Mouse (Mus musculus) hindbrain, embryonic 11.5 days (tissue): ENCODE data around the gene Unc93b1. TPM values are rescaled to one million over a fixed set of nuclear protein-coding genes. Genes with fewer than 3 reads are reported as not detected.

Experiments used
- ATAC-seq: fragments of 200-750 bp; cut with Nextera tagmentation; 2 replicates; pipeline ENCODE4 v1.8.0; 2017; ENCODE audit warnings: mild to moderate bottlenecking, moderate TSS enrichment, moderate library complexity; ENCODE audit not compliant: low FRiP score
- DNase-seq: peaks from one replicate; pipeline ENCODE4 v3.0.0-alpha.2; 2015; ENCODE audit warnings: low spot score
- H3K27ac ChIP-seq: fragments of 300-500 bp; sonication (generic); 2 replicates; pipeline ENCODE4 v1.5.1; 2014; ENCODE audit warnings: mild to moderate bottlenecking, low read depth, low read length
- H3K27me3 ChIP-seq: fragments of 300-500 bp; sonication (generic); 2 replicates; pipeline ENCODE4 v1.6.1; 2014; ENCODE audit warnings: mild to moderate bottlenecking, low read length, moderate library complexity, mixed read lengths; ENCODE audit not compliant: control insufficient read depth, insufficient read depth
- H3K36me3 ChIP-seq: fragments of 300-500 bp; sonication (generic); 2 replicates; pipeline ENCODE4 v1.6.1; 2014; ENCODE audit warnings: mild to moderate bottlenecking, low read length, moderate library complexity, mixed read lengths; ENCODE audit not compliant: control insufficient read depth, insufficient read depth
- H3K4me1 ChIP-seq: fragments of 300-500 bp; sonication (generic); replicated peaks from 2 replicates; pipeline ENCODE4 v1.6.1; 2014; ENCODE audit warnings: low read length, mixed read lengths; ENCODE audit not compliant: control insufficient read depth, insufficient read depth
- H3K4me2 ChIP-seq: fragments of 300-500 bp; sonication (generic); replicated peaks from 2 replicates; pipeline ENCODE4 v1.6.1; 2014; ENCODE audit warnings: mild to moderate bottlenecking, low read depth, low read length
- H3K4me3 ChIP-seq: fragments of 300-500 bp; sonication (generic); 2 replicates; pipeline ENCODE4 v1.5.1; 2014; ENCODE audit warnings: low read depth, low read length
- H3K9ac ChIP-seq: fragments of 300-500 bp; sonication (generic); 2 replicates; pipeline ENCODE4 v1.6.1; 2014; ENCODE audit warnings: low read depth, low read length
- H3K9me3 ChIP-seq: fragments of 300-500 bp; sonication (generic); 2 replicates; pipeline ENCODE4 v1.6.1; 2016; ENCODE audit warnings: low read length; ENCODE audit not compliant: control insufficient read depth
- WGBS: fragments of 180-500 bp; shearing (Covaris S2); extraction: QIAGEN DNeasy Blood & Tissue Kit; methylation state at CpG from one replicate; pipeline ENCODE4 v1.1.7; 2014; 5-methylcytosine and 5-hydroxymethylcytosine counted together
- polyA plus RNA-seq: library from polyadenylated mRNA; unstranded; fragments of >200 nt; fragmentation: Nextera tagmentation; extraction: Ambion mirVana; gene quantifications from 2 replicates; pipeline ENCODE4 v1.2.1, GENCODE M21; 2014

The Unc93b1 gene
- polyA plus RNA-seq, 1 experiment from 2014 or later: 6.4 TPM

DNA sequence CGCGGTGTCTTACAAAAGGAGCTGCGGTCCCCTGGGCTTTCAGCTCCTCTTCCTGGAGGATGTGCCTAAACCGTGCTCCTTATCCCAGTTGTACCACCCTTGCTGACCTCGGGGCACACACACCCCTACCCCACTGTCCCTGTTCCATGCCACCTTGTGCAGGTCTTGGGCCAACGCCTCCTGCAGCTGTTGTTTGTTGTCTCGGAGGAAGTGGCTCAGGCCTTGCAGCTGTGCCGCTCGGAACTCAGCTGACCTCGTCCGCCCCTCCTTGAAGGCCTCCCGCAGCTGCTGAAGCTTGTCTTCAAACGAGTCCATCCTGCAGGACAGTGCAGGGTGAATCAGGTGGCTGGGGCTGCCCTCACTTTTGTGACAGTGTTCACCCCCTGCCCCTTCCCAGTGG, 11.4 kb upstream of the Unc93b1 start:
- Histone ChIP-seq H3K4me2 (no peak overlapping the region), H3K9ac (no peak overlapping the region), H3K36me3 (no peaks in the 10 kb centered on the region), H3K4me3 (no peak overlapping the region), H3K9me3 (no peaks in the 10 kb centered on the region), H3K27me3 (no peaks in the 10 kb centered on the region), H3K4me1 (0 out of 2 replicates have a peak, but pooled peaks cover 3% of the 10 kb centered on the region), H3K27ac (no peak overlapping the region)
- WGBS: 57% methylated on average over 13 of the region's 13 CpGs
- ATAC-seq: no peak
- no peak for DNase-seq

- H3K9ac ChIP-seq: no peak overlapping the region
- DNase-seq: no peak
- H3K27ac ChIP-seq: no peak overlapping the region
- no peak overlapping the region for H3K4me3 ChIP-seq
- 0 out of 2 replicates have a peak, but pooled peaks cover 3% of the 10 kb centered on the region for H3K4me1 ChIP-seq
- no peak overlapping the region for H3K4me2 ChIP-seq
- H3K27me3 ChIP-seq: no peaks in the 10 kb centered on the region
- ATAC-seq: no peak
- no peaks in the 10 kb centered on the region for H3K36me3 ChIP-seq
- H3K9me3 ChIP-seq: no peaks in the 10 kb centered on the region
- WGBS: 86% methylated on average over 8 of the region's 8 CpGs
Measured at GRCm38 (mm10) chr19:3924190-3924589, 10.8 kb upstream of the Unc93b1 start.

DNA sequence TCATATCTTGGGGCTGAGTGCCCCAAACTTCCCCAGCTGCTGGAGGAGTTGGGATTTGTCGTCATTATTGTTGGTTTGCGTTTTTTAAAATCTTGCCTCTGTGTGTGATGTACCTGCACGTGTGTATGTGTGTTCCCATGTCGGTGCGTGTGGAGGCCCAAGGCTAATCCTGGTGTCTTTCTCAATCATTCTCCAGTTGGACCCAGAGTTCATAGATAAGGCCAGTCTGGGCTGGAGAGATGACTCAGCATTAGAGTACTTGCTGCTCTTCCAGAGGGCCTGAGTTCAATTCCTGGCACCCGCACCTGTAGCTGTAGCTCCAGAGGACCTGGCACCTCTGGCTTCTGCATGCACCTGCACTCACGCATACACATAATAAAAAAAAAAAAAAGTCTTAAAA, 10.1 kb upstream of the Unc93b1 start:
- Histone ChIP-seq H3K4me2 (no peak overlapping the region), H3K27ac (no peak overlapping the region), H3K9ac (no peak overlapping the region), H3K9me3 (no peaks in the 10 kb centered on the region), H3K36me3 (no peaks in the 10 kb centered on the region), H3K4me3 (no peak overlapping the region), H3K4me1 (0 out of 2 replicates have a peak, but pooled peaks cover 3% of the 10 kb centered on the region), H3K27me3 (no peaks in the 10 kb centered on the region)
- no peak for ATAC-seq
- WGBS: 93% methylated on average over 7 of the region's 7 CpGs
- DNase-seq: no peak

DNA sequence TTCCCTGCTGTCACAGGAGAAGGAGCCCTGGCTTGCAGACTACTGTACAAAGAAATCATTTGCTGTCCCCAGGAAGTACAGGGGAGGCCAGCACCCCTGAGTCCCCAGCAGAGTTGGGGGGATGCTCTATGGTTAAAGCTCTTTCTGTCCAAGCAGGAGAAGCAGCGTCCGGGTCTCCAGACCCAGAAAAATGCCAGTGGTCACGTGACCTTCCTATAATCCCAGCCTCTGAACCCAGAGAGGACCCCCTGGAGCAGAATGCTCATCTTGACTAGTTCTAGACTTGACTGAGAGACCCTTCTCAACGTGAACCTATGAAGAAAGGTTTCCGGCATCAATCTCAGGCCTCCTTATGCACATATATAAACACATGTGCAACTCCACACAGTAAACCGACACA, 9.1 kb upstream of the Unc93b1 start:
- no peaks in the 10 kb centered on the region for H3K9me3 ChIP-seq
- DNase-seq (no peak), ATAC-seq (no peak)
- H3K4me1 ChIP-seq: 0 out of 2 replicates have a peak, but pooled peaks cover 3% of the 10 kb centered on the region
- H3K9ac ChIP-seq: no peak overlapping the region
- no peaks in the 10 kb centered on the region for H3K36me3 ChIP-seq
- H3K27me3 ChIP-seq: no peaks in the 10 kb centered on the region
- 86% methylated on average over 6 of the region's 6 CpGs for WGBS
- H3K4me3 ChIP-seq: no peak overlapping the region
- H3K4me2 ChIP-seq: no peak overlapping the region
- H3K27ac ChIP-seq: no peak overlapping the region

DNA sequence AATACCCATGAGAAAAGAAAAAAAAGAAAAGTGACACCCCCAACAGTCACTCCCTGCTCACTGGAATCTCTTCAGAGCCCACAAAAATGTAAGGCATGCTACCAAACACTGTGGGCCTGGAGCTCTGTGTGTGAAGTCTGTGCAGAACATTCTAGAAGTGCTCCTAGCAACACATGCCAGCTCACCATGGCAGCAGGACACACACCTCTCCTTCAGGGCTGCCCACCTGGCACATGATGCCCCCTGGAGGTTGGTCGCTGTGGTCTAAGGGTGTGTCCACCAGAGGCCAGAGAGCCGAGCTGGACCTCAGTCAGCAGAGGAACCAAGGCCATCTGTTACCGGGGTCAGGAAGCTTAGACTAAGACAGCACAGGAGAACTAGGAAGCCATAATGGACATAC, 8.7 kb upstream of the Unc93b1 start:
- ATAC-seq (no peak), DNase-seq (no peak)
- Histone ChIP-seq H3K27me3 (no peaks in the 10 kb centered on the region), H3K4me2 (no peak overlapping the region), H3K4me3 (no peak overlapping the region), H3K27ac (no peak overlapping the region), H3K36me3 (no peaks in the 10 kb centered on the region), H3K9ac (no peak overlapping the region), H3K4me1 (0 out of 2 replicates have a peak, but pooled peaks cover 3% of the 10 kb centered on the region), H3K9me3 (no peaks in the 10 kb centered on the region)
- 78% methylated on average over 3 of the region's 3 CpGs for WGBS

DNA sequence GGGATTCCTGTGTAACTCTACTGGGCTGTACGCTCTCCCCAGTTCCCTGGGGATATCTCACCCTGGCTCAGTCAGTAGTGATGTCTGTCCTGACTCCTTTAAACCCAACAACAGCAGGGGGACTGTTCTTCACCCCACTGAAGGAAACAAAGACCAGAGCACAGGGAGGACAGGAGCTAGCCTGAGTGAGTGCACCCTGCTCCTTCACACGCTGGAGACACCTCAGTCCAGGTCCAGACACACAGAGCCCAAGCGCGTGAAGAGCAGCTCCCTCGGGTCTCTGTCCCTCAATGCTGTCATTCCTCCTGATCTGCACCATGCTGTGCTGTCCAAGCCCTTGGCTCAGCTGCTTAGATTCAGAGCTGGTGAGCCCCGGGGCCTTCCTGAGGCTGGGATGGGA, 8.3 kb upstream of the Unc93b1 start:
- no peaks in the 10 kb centered on the region for H3K9me3 ChIP-seq
- no peak overlapping the region for H3K4me3 ChIP-seq
- ATAC-seq (no peak), DNase-seq (no peak)
- H3K27ac ChIP-seq: no peak overlapping the region
- WGBS: 69% methylated on average over 6 of the region's 6 CpGs
- 0 out of 2 replicates have a peak, but pooled peaks cover 3% of the 10 kb centered on the region for H3K4me1 ChIP-seq
- H3K36me3 ChIP-seq: no peaks in the 10 kb centered on the region
- no peak overlapping the region for H3K9ac ChIP-seq
- H3K4me2 ChIP-seq: no peak overlapping the region
- no peaks in the 10 kb centered on the region for H3K27me3 ChIP-seq

DNA sequence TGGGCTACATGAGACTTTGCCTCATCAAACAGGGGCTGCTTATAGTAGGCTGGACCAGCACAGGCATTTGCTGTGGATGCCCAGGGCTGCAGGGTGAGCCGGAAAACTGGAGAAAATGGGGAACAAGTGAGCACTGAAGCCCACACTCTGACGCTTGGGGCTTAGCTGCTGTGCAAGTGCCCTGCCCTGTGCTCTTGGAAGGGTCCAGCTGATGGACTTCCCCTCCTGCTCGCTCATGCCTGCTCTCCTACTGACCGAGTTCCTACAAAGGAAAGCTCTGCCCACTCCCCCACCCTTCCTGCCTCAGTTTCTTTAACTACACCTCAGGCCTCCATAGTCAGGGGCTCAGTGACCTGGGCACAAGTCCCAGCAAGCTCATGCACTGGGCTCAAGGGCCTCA, 7.0 kb upstream of the Unc93b1 start:
- Histone ChIP-seq H3K4me3 (no peak overlapping the region), H3K9ac (no peak overlapping the region), H3K9me3 (no peaks in the 10 kb centered on the region), H3K36me3 (no peaks in the 10 kb centered on the region), H3K27me3 (no peaks in the 10 kb centered on the region), H3K4me2 (no peak overlapping the region), H3K4me1 (0 out of 2 replicates have a peak, but pooled peaks cover 3% of the 10 kb centered on the region), H3K27ac (no peak overlapping the region)
- DNase-seq (no peak), ATAC-seq (no peak)
- WGBS: 87% methylated on average over 4 of the region's 4 CpGs

DNA sequence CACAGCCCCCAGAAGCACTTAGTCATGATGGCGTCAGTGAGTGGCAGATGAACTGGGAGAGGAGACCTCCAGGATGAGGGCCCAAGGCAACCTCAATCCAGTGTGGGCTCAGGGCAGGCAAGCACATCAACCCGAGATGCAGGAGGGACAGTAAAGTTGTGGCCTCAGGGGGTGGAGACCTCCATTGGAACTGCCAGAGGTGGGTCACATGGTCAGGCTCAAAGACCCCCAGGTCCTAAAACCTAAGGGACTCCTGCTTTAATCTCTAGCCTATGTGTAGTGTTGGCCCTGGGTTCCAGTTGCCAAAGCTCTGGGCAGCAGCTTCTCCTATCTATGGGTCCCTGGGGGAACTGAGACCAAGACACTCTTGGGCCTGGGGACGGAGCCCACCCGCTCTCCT, 6.2 kb upstream of the Unc93b1 start:
- H3K4me2 ChIP-seq: no peak overlapping the region
- no peak for ATAC-seq
- H3K9me3 ChIP-seq: no peaks in the 10 kb centered on the region
- no peaks in the 10 kb centered on the region for H3K27me3 ChIP-seq
- H3K27ac ChIP-seq: no peak overlapping the region
- H3K36me3 ChIP-seq: no peaks in the 10 kb centered on the region
- 91% methylated on average over 4 of the region's 4 CpGs for WGBS
- H3K9ac ChIP-seq: no peak overlapping the region
- H3K4me1 ChIP-seq: no peaks in the 10 kb centered on the region
- no peak for DNase-seq
- H3K4me3 ChIP-seq: no peak overlapping the region

- H3K4me2 ChIP-seq: no peak within 1 kb of the TSS
- ATAC-seq (no peak), DNase-seq (no peak)
- H3K27me3 ChIP-seq: no peaks in the 10 kb centered on the region
- no peak within 1 kb of the TSS for H3K4me3 ChIP-seq
- H3K4me1 ChIP-seq: no peaks in the 10 kb centered on the region
- H3K27ac ChIP-seq: 0 out of 2 replicates have a peak within 1 kb of the TSS, but pooled peaks have one; percentile 10
- H3K9me3 ChIP-seq: no peaks in the 10 kb centered on the region
- WGBS: 63% methylated on average over 12 of the region's 12 CpGs
- H3K9ac ChIP-seq: no peak within 1 kb of the TSS
- H3K36me3 ChIP-seq: no peaks in the 10 kb centered on the region
Measured at GRCm38 (mm10) chr19:3929211-3929941, 5.6 kb upstream of the Unc93b1 start, which contains the start of gene Aldh3b1. Gene Aldh3b1 (minus strand): TSS chr19:3929808.
